Mouse (Mus musculus): ENCODE results near the gene Gm10192. TPM values are rescaled to one million over a fixed set of nuclear protein-coding genes. Genes with fewer than 3 reads are reported as not detected.
"Not testable (repeated sequence)": the region's sequence is repeated elsewhere in the genome, so short reads cannot be mapped to it uniquely, and the experiment has no call there.

The Gm10192 gene
- not detected in 2 replicates for polyA plus RNA-seq (2012; ENCODE audit: insufficient read depth, insufficient read length, missing spikeins)

GRCm38 (mm10) chr4:97183066-97183465, at the start of gene Gm10192:
TSS of gene Gm10192 (minus strand) at chr4:97183166.
- H3K4me3 ChIP-seq (ENCODE audit: insufficient read depth, low read length); H3K27ac ChIP-seq (ENCODE audit: insufficient read depth, low read depth, low read length); H3K4me1 ChIP-seq (ENCODE audit: control insufficient read depth, insufficient read depth, low read length): not testable (repeated sequence)

GRCm38 (mm10) chr4:97230411-97231104, 47.6 kb upstream of the Gm10192 start:
- TF ChIP-seq POLR2A (IDR thresholded peaks at IDR 0.05; ENCODE audit: borderline replicate concordance, low read depth, low read length) (no peak), CTCF (IDR thresholded peaks at IDR 0.05; ENCODE audit: low read depth, low read length) (no peak)
- no peaks in the 10 kb centered on the region for H3K4me1 ChIP-seq (ENCODE audit: control insufficient read depth, insufficient read depth, low read length)
- H3K27ac ChIP-seq (ENCODE audit: insufficient read depth, low read depth, low read length), result no peak overlapping the region
- H3K4me3 ChIP-seq (ENCODE audit: insufficient read depth, low read length), result no peak overlapping the region

- Histone ChIP-seq H3K4me1 (ENCODE audit: control insufficient read depth, insufficient read depth, low read length) (no peaks in the 10 kb centered on the region), H3K27ac (ENCODE audit: insufficient read depth, low read depth, low read length) (no peak overlapping the region), H3K4me3 (ENCODE audit: insufficient read depth, low read length) (no peak overlapping the region)
- no peak for TF ChIP-seq POLR2A (IDR thresholded peaks at IDR 0.05; ENCODE audit: borderline replicate concordance, low read depth, low read length)
- TF ChIP-seq CTCF (IDR thresholded peaks at IDR 0.05; ENCODE audit: low read depth, low read length), result no peak
These were observed 36.7 kb upstream of the Gm10192 start for GRCm38 (mm10) chr4:97219701-97220100.

DNA sequence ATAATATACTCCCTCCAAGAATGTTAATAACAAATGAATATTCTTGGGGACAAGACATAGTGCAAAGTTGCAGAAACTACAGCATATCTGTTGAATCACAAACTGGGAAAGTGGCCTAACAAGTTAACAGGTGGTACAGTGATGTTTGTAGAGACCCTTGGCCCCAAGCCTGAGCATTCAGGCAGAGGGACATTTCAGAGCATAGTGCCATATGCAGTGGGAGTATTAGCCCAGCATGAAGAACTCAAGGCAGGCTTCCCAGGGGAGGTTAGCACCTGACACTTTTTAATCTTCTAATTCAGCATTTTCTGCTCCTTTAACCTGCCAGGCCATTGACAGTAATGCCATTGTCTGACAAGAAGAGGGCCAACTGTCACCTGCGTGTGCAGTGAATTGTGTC, 34.9 kb upstream of the Gm10192 start:
- Histone ChIP-seq H3K4me3 (ENCODE audit: insufficient read depth, low read length) (no peak overlapping the region), H3K4me1 (ENCODE audit: control insufficient read depth, insufficient read depth, low read length) (no peaks in the 10 kb centered on the region), H3K27ac (ENCODE audit: insufficient read depth, low read depth, low read length) (no peak overlapping the region)
- no peak for TF ChIP-seq POLR2A (IDR thresholded peaks at IDR 0.05; ENCODE audit: borderline replicate concordance, low read depth, low read length)
- no peak for TF ChIP-seq CTCF (IDR thresholded peaks at IDR 0.05; ENCODE audit: low read depth, low read length)

DNA sequence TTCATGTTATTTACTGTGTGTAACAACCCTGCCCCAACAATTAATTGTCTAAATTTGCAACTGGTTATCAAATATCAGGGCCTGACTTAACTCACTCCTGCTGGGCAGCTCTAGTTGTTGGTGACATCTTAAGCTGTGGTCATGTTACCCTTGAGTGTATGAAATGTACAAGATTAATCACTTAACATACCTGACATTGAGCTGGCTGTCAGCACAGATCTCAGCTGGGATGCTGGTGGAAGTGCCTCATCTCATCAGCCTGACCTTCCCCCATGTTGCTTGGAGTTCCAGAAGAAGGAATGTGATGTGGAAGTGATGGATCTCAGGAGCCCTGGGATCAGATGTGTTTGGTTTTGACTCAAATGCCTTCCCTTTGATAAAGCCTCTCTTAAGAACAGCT, 29.5 kb upstream of the Gm10192 start:
- Histone ChIP-seq H3K4me1 (ENCODE audit: control insufficient read depth, insufficient read depth, low read length) (no peaks in the 10 kb centered on the region), H3K27ac (ENCODE audit: insufficient read depth, low read depth, low read length) (no peak overlapping the region), H3K4me3 (ENCODE audit: insufficient read depth, low read length) (no peak overlapping the region)
- no peak for TF ChIP-seq POLR2A (IDR thresholded peaks at IDR 0.05; ENCODE audit: borderline replicate concordance, low read depth, low read length)
- TF ChIP-seq CTCF (IDR thresholded peaks at IDR 0.05; ENCODE audit: low read depth, low read length), result no peak

GRCm38 (mm10) chr4:97202986-97203385, 20.0 kb upstream of the Gm10192 start:
- not testable (repeated sequence) for H3K27ac ChIP-seq (ENCODE audit: insufficient read depth, low read depth, low read length); H3K4me3 ChIP-seq (ENCODE audit: insufficient read depth, low read length); H3K4me1 ChIP-seq (ENCODE audit: control insufficient read depth, insufficient read depth, low read length)

DNA sequence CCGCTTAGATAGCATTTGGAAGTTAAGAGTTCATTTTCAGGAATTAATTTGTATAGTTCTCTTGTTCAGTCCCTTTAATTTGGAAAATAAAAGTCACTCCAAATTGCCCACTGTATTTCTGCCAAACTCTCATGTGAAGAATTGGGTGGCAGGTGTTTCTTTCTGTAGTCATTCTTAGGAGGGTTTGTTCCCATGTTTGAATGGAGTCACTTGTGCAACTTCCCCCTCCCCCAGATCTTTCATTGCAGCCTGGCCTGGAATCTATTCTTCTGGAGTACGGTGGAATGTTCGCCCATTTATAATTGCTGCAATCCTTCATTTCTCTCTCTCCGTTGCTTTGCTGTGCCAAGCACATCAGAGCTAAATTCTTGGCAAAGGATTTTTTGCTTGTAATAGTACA, 10.2 kb upstream of the Gm10192 start:
- no peak overlapping the region for H3K4me3 ChIP-seq (ENCODE audit: insufficient read depth, low read length)
- no peaks in the 10 kb centered on the region for H3K4me1 ChIP-seq (ENCODE audit: control insufficient read depth, insufficient read depth, low read length)
- TF ChIP-seq POLR2A (IDR thresholded peaks at IDR 0.05; ENCODE audit: borderline replicate concordance, low read depth, low read length), result no peak
- no peak for TF ChIP-seq CTCF (IDR thresholded peaks at IDR 0.05; ENCODE audit: low read depth, low read length)
- no peak overlapping the region for H3K27ac ChIP-seq (ENCODE audit: insufficient read depth, low read depth, low read length)

GRCm38 (mm10) chr4:97192601-97193000, 9.6 kb upstream of the Gm10192 start:
- TF ChIP-seq POLR2A (IDR thresholded peaks at IDR 0.05; ENCODE audit: borderline replicate concordance, low read depth, low read length) (no peak), CTCF (IDR thresholded peaks at IDR 0.05; ENCODE audit: low read depth, low read length) (no peak)
- Histone ChIP-seq H3K27ac (ENCODE audit: insufficient read depth, low read depth, low read length) (no peak overlapping the region), H3K4me1 (ENCODE audit: control insufficient read depth, insufficient read depth, low read length) (no peaks in the 10 kb centered on the region), H3K4me3 (ENCODE audit: insufficient read depth, low read length) (no peak overlapping the region)

DNA sequence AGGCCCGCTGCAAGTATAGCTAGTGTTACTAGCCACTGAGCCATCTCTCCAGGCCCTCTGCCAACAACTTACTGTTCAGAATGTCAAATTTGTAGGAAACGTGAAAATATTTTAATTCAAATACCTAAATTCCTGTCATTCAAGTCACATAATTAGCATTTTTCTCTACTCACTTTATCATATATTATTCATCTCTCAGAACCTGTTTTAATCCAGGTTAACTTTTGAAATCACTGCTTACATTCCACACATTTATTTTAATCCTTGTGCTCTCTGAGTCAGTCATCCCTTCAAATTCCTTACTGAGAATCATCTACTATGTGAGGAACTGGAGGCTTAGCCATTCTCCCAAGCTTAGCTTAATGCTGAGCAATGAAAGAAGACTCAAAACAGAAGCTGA, 2.6 kb downstream of the Gm10192 start:
- H3K4me1 ChIP-seq (ENCODE audit: control insufficient read depth, insufficient read depth, low read length), result no peaks in the 10 kb centered on the region
- H3K4me3 ChIP-seq (ENCODE audit: insufficient read depth, low read length), result no peak overlapping the region
- TF ChIP-seq POLR2A (IDR thresholded peaks at IDR 0.05; ENCODE audit: borderline replicate concordance, low read depth, low read length) (no peak), CTCF (IDR thresholded peaks at IDR 0.05; ENCODE audit: low read depth, low read length) (no peak)
- H3K27ac ChIP-seq (ENCODE audit: insufficient read depth, low read depth, low read length), result no peak overlapping the region

GRCm38 (mm10) chr4:97156841-97157345, 26.1 kb downstream of the Gm10192 start:
- no peak for TF ChIP-seq CTCF (IDR thresholded peaks at IDR 0.05; ENCODE audit: low read depth, low read length)
- no peak overlapping the region for H3K27ac ChIP-seq (ENCODE audit: insufficient read depth, low read depth, low read length)
- H3K4me1 ChIP-seq (ENCODE audit: control insufficient read depth, insufficient read depth, low read length), result no peaks in the 10 kb centered on the region
- no peak overlapping the region for H3K4me3 ChIP-seq (ENCODE audit: insufficient read depth, low read length)

DNA sequence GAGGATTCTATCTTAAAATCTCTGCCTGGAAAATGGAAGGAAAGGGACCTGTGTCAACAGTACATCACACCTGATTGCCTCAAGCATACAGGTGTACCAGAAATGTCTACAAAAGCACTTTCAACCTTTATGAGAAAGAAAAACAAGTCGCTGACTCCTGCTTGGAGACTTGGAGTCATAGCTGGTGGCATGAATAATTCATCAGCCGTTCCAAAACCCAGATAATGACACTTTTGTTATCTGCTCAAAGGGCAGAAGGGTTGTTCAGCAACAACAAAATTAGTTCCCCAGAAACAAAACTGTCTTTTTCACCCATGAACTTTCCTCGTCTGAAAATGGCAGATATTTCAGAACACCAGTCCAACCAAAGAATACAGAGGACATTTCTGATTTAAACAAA, 26.9 kb downstream of the Gm10192 start:
- Histone ChIP-seq H3K4me1 (ENCODE audit: control insufficient read depth, insufficient read depth, low read length) (no peaks in the 10 kb centered on the region), H3K4me3 (ENCODE audit: insufficient read depth, low read length) (no peak overlapping the region)
- TF ChIP-seq POLR2A (IDR thresholded peaks at IDR 0.05; ENCODE audit: borderline replicate concordance, low read depth, low read length), result no peak
- TF ChIP-seq CTCF (IDR thresholded peaks at IDR 0.05; ENCODE audit: low read depth, low read length), result no peak

More for the DNA sequence above, 26.9 kb downstream of the Gm10192 start:
- no peak overlapping the region for H3K27ac ChIP-seq (ENCODE audit: insufficient read depth, low read depth, low read length)
